In genomic region chr12:116262555-116263341, GRCm38 (mm10) we compare ENCODE assay signal across 8 mouse cellular contexts. TPM values are rescaled to one million over a fixed set of nuclear protein-coding genes. Genes with fewer than 3 reads are reported as not detected.
A peak's percentile ranks its signal among the peaks of the same experiment; 100 is the strongest.
DNase-seq lines count a peak whose midpoint lies in the region; ATAC-seq lines count a peak whose summit lies in the region.

Wdr60 (minus strand) TSS chr12:116263022.

- H3K27me3 ChIP-seq in hindbrain, embryonic 13.5 days: peaks cover 11% of the 10 kb centered on the region; the same call in 1 of the 2 replicates

- peak within 1 kb of the TSS; percentile 85 for H3K27ac ChIP-seq in hindbrain, embryonic 13.5 days

- H3K9ac ChIP-seq in hindbrain, embryonic 13.5 days: peak within 1 kb of the TSS; percentile 78

- H3K36me3 ChIP-seq in hindbrain, embryonic 13.5 days: no peaks in the 10 kb centered on the region

- 3% methylated on average over 47 of the region's 47 CpGs for WGBS in hindbrain, embryonic 13.5 days

- peak within 1 kb of the TSS; percentile 66 for H3K4me2 ChIP-seq in hindbrain, embryonic 13.5 days

- H3K4me1 ChIP-seq in hindbrain, embryonic 13.5 days (replicated peaks): no peaks in the 10 kb centered on the region; the same call in 1 of the 2 replicates

- H3K9me3 ChIP-seq in hindbrain, embryonic 13.5 days: no peaks in the 10 kb centered on the region

- DNase-seq in Muller cell, postnatal 12 days (ENCODE audit: inconsistent ontology term): peak; percentile 89
- DNase-seq in cerebellum, postnatal 10 days: peak; percentile 90 to 95
- DNase-seq in frontal cortex, postnatal 14 days (ENCODE audit: low spot score in 2 of 2): peak; percentile 67 to 79
- peak; percentile 79 to 80 for DNase-seq in layer of hippocampus, postnatal 25 days (ENCODE audit: extremely low spot score in 1 of 2, low spot score in 1 of 2)
- DNase-seq in lung, postnatal 14 days: peak; percentile 88
- DNase-seq in ovary, postnatal 36 days (ENCODE audit: low spot score): peak; percentile 89
- DNase-seq in thymus, postnatal 14 days: peak; percentile 93

- peak; percentile 98 for ATAC-seq in hindbrain, embryonic 13.5 days (ENCODE audit: low FRiP score)

- peak within 1 kb of the TSS; percentile 71 for H3K4me3 ChIP-seq in hindbrain, embryonic 13.5 days

RNA-seq across cellular contexts. Expression of gene Wdr60, which starts in this region (rescaled TPM):
- polyA plus RNA-seq in hindbrain, embryonic 13.5 days (2015; fragmentation: Nextera tagmentation; extraction: Ambion mirVana): 22.8 and 23.7 TPM in 2 replicates
- total RNA-seq in layer of hippocampus, postnatal 25 days (2021): 10 to 100 TPM; 14.7 to 16.9 TPM

Comparison
In these comparisons a context has a peak if more than half of its experiments do, and no peak if none do; other contexts are left out.
1. Peak in every context shown above with its lines: DNase-seq, ATAC-seq, H3K4me3 ChIP-seq and H3K27ac ChIP-seq.